Mouse (Mus musculus) ES-Bruce4 (cell line): Measurements from ENCODE around the gene Lpin1. TPM values are rescaled to one million over a fixed set of nuclear protein-coding genes. Genes with fewer than 3 reads are reported as not detected.

Experiments
- H3K27ac ChIP-seq: 2 replicates; pipeline ENCODE4 v1.5.1; 2012; ENCODE audit warnings: low read length, inconsistent platforms; ENCODE audit not compliant: insufficient read depth
- H3K27me3 ChIP-seq: 2 replicates; pipeline ENCODE4 v1.6.1; 2012; ENCODE audit warnings: mild to moderate bottlenecking, low read length, inconsistent platforms; ENCODE audit not compliant: control insufficient read depth, poor library complexity, insufficient read depth, severe bottlenecking
- H3K36me3 ChIP-seq: 2 replicates; pipeline ENCODE4 v1.6.1; 2012; ENCODE audit warnings: inconsistent platforms, mild to moderate bottlenecking, low read length, moderate library complexity; ENCODE audit not compliant: control insufficient read depth, poor library complexity, insufficient read depth, severe bottlenecking
- H3K4me1 ChIP-seq: one replicate; pipeline ENCODE4 v1.8.1; 2011; ENCODE audit warnings: low read length; ENCODE audit not compliant: control insufficient read depth, insufficient read depth
- H3K4me3 ChIP-seq: 2 replicates; pipeline ENCODE4 v1.5.1; 2011; ENCODE audit warnings: low read depth, mild to moderate bottlenecking, low read length
- H3K9ac ChIP-seq: 2 replicates; pipeline ENCODE4 v1.6.1; 2012; ENCODE audit warnings: low read depth, mild to moderate bottlenecking, inconsistent platforms; ENCODE audit not compliant: poor library complexity, severe bottlenecking
- H3K9me3 ChIP-seq: replicated peaks from 2 replicates; pipeline ENCODE4 v1.6.1; 2012; ENCODE audit warnings: mild to moderate bottlenecking, low read length, inconsistent platforms; ENCODE audit not compliant: control insufficient read depth, poor library complexity, insufficient read depth, severe bottlenecking
- CTCF ChIP-seq: IDR thresholded peaks from one replicate; pipeline ENCODE4 v1.8.1; 2011; ENCODE audit warnings: low read depth, low read length
- EP300 ChIP-seq: IDR thresholded peaks from 2 replicates; pipeline ENCODE4 v1.6.1; 2011; ENCODE audit warnings: low read depth, low read length; ENCODE audit not compliant: insufficient read depth
- POLR2A ChIP-seq: IDR thresholded peaks from one replicate; pipeline ENCODE4 v1.8.1; 2011; ENCODE audit warnings: low read length; ENCODE audit not compliant: insufficient read depth
- polyA plus RNA-seq: library from polyadenylated mRNA; stranded (reverse); fragments of >200 nt; gene quantifications from 2 replicates; pipeline ENCODE4 v1.2.4, GENCODE M21; 2011; ENCODE audit warnings: low read depth; ENCODE audit not compliant: missing spikeins, insufficient read depth, insufficient read length

Gene Lpin1
- polyA plus RNA-seq, 1 experiment, result 33.3 TPM

DNA sequence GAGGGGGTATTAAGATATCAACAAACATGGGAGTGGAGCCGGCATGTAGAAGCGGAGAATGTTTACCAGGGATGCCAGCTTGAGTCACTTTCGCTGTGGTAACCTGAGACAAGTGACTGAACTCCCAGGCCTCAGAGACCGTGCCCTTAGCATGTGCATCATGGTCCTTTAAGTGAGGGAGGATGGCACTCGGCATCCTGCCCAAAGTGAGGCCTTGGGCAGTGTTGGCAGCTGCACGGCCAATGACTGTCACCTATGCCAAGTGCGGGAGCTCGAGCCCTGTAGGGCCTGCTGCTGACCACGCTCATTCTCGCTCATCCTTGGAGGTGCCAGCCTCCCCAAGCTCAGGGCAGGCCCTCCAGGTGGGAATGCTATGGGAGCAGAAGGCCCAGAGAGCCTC, 48.1 kb downstream of the Lpin1 start:
- Histone ChIP-seq H3K36me3 (peaks cover 13% of the 10 kb centered on the region), H3K4me1 (no peaks in the 10 kb centered on the region), H3K27ac (no peak overlapping the region), H3K27me3 (no peaks in the 10 kb centered on the region), H3K9ac (no peak overlapping the region), H3K4me3 (no peak overlapping the region), H3K9me3 (no peaks in the 10 kb centered on the region)
- no peak for TF ChIP-seq POLR2A
- no peak for TF ChIP-seq EP300
- no peak for TF ChIP-seq CTCF

DNA sequence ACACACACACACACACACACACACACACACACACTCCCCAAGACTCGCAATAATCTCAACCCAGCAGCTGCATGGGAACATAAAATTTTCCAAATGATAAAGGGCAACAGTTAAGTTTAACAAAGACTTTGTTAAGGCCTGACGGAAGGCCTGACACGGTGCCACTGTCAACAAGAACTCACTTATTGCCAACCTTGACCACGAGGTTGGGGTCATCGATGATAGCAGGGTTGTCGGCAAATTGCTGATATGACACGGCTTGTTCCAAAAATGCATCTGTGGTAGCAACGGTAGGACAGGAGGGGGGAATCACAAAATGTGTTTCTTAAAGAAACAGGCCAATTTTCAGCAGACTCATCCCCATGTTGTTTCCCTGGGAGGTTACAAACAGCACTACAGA, 48.6 kb downstream of the Lpin1 start:
- Histone ChIP-seq H3K9ac (no peak overlapping the region), H3K36me3 (peaks cover 12% of the 10 kb centered on the region), H3K27ac (no peak overlapping the region), H3K27me3 (no peaks in the 10 kb centered on the region), H3K4me1 (no peaks in the 10 kb centered on the region), H3K9me3 (no peaks in the 10 kb centered on the region), H3K4me3 (no peak overlapping the region)
- TF ChIP-seq EP300 (no peak), POLR2A (no peak), CTCF (no peak)

- Histone ChIP-seq H3K27me3 (no peaks in the 10 kb centered on the region), H3K9ac (no peak overlapping the region), H3K4me3 (no peak overlapping the region), H3K36me3 (peaks cover 16% of the 10 kb centered on the region), H3K4me1 (no peaks in the 10 kb centered on the region), H3K27ac (no peak overlapping the region), H3K9me3 (no peaks in the 10 kb centered on the region)
- no peak for TF ChIP-seq POLR2A
- TF ChIP-seq EP300, result no peak
- TF ChIP-seq CTCF, result no peak
Measured at GRCm38 (mm10) chr12:16557271-16557670, 53.5 kb downstream of the Lpin1 start.

DNA sequence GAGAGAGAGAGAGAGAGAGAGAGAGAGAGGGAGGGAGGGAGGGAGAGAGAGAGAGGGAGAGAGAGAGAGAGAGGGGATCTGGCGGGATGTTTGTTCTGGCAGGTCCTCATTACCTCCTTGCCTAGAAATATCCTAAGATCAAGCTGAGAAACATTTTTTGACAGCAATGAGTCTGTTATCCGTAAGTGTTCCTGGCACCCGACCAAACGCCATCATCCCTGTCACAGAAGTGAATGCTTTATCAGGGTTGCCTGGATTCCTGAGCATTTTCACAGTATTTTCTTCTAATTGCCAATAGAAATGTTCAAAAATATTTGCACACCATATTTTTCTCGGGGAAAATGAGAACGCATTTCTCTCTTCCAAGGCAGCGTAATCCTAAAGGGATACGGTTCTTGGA, 56.6 kb downstream of the Lpin1 start:
- Histone ChIP-seq H3K27me3 (no peaks in the 10 kb centered on the region), H3K4me1 (no peaks in the 10 kb centered on the region), H3K9me3 (no peaks in the 10 kb centered on the region), H3K36me3 (peaks cover 16% of the 10 kb centered on the region), H3K27ac (no peak overlapping the region), H3K4me3 (no peak overlapping the region), H3K9ac (no peak overlapping the region)
- TF ChIP-seq CTCF (no peak), POLR2A (no peak), EP300 (no peak)

DNA sequence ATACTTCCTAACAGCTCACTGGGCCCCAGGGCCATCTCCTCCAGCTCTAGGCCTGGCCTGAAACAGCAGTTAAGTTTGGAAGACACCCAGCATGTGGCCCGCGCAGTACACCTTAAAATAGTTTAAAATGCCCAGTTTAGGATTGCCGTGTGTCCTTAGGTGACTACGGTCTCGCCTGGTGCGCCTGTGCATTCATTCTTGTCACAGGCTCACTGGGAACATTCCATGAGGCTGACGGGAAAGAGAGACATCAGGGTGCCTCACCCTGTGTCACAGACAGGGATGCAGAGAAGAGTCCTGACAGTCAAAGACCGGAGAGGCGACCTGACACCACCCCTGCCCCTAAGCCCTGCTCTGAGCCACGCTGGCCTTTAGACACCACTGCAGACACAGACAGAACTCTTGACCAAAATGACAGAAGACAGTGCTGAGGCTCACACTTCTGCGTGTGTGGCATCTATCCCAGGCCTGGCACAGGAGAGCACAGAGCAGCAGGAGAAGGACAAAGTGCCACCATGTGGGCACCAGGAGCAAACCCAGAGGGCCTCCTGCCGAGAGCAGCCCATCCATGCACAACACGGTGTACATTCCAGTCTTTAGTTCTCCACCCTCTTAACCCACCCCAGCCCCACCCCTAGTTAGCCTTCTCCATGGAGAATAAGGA, 58.5 kb downstream of the Lpin1 start:
- H3K4me3 ChIP-seq, result no peak overlapping the region
- TF ChIP-seq CTCF (no peak), EP300 (no peak), POLR2A (no peak)
- H3K9me3 ChIP-seq, result no peaks in the 10 kb centered on the region
- no peaks in the 10 kb centered on the region for H3K4me1 ChIP-seq
- H3K27ac ChIP-seq, result no peak overlapping the region
- peaks cover 8% of the 10 kb centered on the region for H3K36me3 ChIP-seq
- H3K27me3 ChIP-seq, result no peaks in the 10 kb centered on the region
- no peak overlapping the region for H3K9ac ChIP-seq

GRCm38 (mm10) chr12:16550983-16551454, 59.7 kb downstream of the Lpin1 start:
- H3K36me3 ChIP-seq, result peaks cover 20% of the 10 kb centered on the region
- H3K27me3 ChIP-seq, result no peaks in the 10 kb centered on the region
- H3K9me3 ChIP-seq, result no peaks in the 10 kb centered on the region
- no peaks in the 10 kb centered on the region for H3K4me1 ChIP-seq
- no peak overlapping the region for H3K27ac ChIP-seq
- no peak overlapping the region for H3K4me3 ChIP-seq
- TF ChIP-seq CTCF (no peak), POLR2A (no peak), EP300 (no peak)
- no peak overlapping the region for H3K9ac ChIP-seq
